Mouse (Mus musculus) Patski (cell line): Measurements from ENCODE around the gene H2-DMb1. TPM values are rescaled to one million over a fixed set of nuclear protein-coding genes. Genes with fewer than 3 reads are reported as not detected.
A peak's percentile ranks its signal among the peaks of the same experiment; 100 is the strongest.

Experiments
- ATAC-seq: fragments of 100-300 bp; one replicate; pipeline ENCODE4 v1.8.0; 2021
- CTCF ChIA-PET: fragments of 350-600 bp; sonication (Branson Sonifier 250); formaldehyde crosslinking; loops from one replicate; lab custom pipeline; 2022; ENCODE audit warnings: inconsistent platforms; lab: Charles Lee
- POLR2A ChIA-PET: fragments of 350-600 bp; sonication (Branson Sonifier 250); formaldehyde crosslinking; loops from one replicate; lab custom pipeline; 2022; ENCODE audit warnings: antibody characterized with exemption, inconsistent platforms; lab: Charles Lee
- DNase-seq: peaks from one replicate; pipeline ENCODE4 v3.0.0-alpha.2; 2011; ENCODE audit warnings: low read depth, low spot score
- H3K27me3 ChIP-seq: fragments of 371-371 bp; one replicate; pipeline ENCODE4 v1.5.1; 2021
- CTCF ChIP-seq: fragments of 100-300 bp; IDR thresholded peaks from one replicate; pipeline ENCODE4 v1.5.1; 2021
- in situ Hi-C: fragments of 300-500 bp; cut with MboI; formaldehyde crosslinking; loops from 3 replicates; pipeline ENCODE4 v1.11.1; 2018; ENCODE audit warnings: low pct_unique_long_range_greater_than_20kb, mixed read lengths
- polyA plus RNA-seq: library from polyadenylated mRNA; unstranded; gene quantifications from one replicate; pipeline ENCODE4 v1.2.3, GENCODE M21; 2021

Gene H2-DMb1
- polyA plus RNA-seq, 1 experiment from 2014 or later = 36.6 TPM

GRCm38 (mm10) chr17:34169279-34169678 is 16.4 kb downstream of the H2-DMb1 start:
- DNase-seq = no peak
- in situ Hi-C loops = loop anchor here (5.0 kb wide), 2 partner anchors 67 to 92 kb away; no protein-coding TSS in a partner anchor
- ATAC-seq = peak; percentile 38
- H3K27me3 ChIP-seq = peaks cover 5% of the 10 kb centered on the region
- ChIA-PET CTCF (interaction anchor here (0.7 to 10.4 kb wide), 13 partner anchors 10 to 180 kb away, joined by 3 to 115 read pairs (median 4); partner anchors contain the start of gene H2-Ob), POLR2A (no interaction called here)
- peak; percentile 85 for TF ChIP-seq CTCF

GRCm38 (mm10) chr17:34170487-34170876 is 17.6 kb downstream of the H2-DMb1 start:
- no peak for TF ChIP-seq CTCF
- ATAC-seq (no peak), DNase-seq (no peak)
- peaks cover 8% of the 10 kb centered on the region for H3K27me3 ChIP-seq
- in situ Hi-C loops = no loop called here
- ChIA-PET CTCF (interaction anchor here (0.7 to 10.4 kb wide), 29 partner anchors 9 to 180 kb away, joined by 3 to 115 read pairs (median 4); partner anchors contain the start of genes H2-Ob and Tap2), POLR2A (interaction anchor here (0.5 to 1.5 kb wide), 5 partner anchors 33 to 92 kb away, joined by 3 to 4 read pairs (median 3); partner anchors contain the start of gene Tap2)

GRCm38 (mm10) chr17:34170877-34171498 is 18.1 kb downstream of the H2-DMb1 start:
- peaks cover 8% of the 10 kb centered on the region for H3K27me3 ChIP-seq
- POLR2A ChIA-PET = interaction anchor here (0.7 to 1.5 kb wide), 4 partner anchors 33 to 93 kb away, joined by 3 to 4 read pairs (median 3); partner anchors contain the start of gene Tap2
- DNase-seq = no peak
- CTCF ChIA-PET = interaction anchor here (0.7 to 10.4 kb wide), 24 partner anchors 8 to 179 kb away, joined by 3 to 115 read pairs (median 4); partner anchors contain the start of genes H2-Ob and Tap2
- in situ Hi-C loops = no loop called here
- ATAC-seq = no peak
- TF ChIP-seq CTCF = peak; percentile 91

GRCm38 (mm10) chr17:34172528-34172927 is 19.7 kb downstream of the H2-DMb1 start:
- DNase-seq (no peak), ATAC-seq (no peak)
- peak; percentile 60 for TF ChIP-seq CTCF
- H3K27me3 ChIP-seq = peaks cover 8% of the 10 kb centered on the region
- in situ Hi-C loops = no loop called here
- ChIA-PET POLR2A (no interaction called here), CTCF (interaction anchor here (1.0 to 10.4 kb wide), 5 partner anchors 10 to 177 kb away, joined by 3 to 115 read pairs (median 3); partner anchors contain the start of gene H2-Ob)

DNA sequence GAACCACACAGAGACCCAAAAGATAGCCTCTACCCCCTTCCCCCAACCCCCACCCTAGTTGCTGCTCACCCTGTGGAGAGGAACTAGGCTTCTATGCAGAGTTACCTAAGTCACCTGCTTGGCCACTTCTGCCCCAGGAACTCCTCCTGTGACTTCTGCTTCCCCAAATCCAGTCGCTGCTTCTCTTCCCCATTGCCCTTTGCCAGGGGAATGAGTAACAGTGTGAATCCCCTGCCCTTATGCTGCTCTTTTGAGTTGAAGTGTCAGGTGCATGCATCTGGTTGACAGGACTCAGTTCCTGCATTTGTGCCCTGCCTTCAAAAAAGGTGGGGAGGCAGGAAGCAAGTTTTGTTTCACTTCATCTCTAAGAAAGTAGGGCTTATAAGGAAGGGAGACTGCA is 21.2 kb downstream of the H2-DMb1 start:
- DNase-seq = no peak
- CTCF ChIA-PET = interaction anchor here (10.4 kb wide), 1 partner anchor 38 kb away, joined by 115 read pairs; no protein-coding TSS in a partner anchor
- in situ Hi-C loops = no loop called here
- POLR2A ChIA-PET = no interaction called here
- TF ChIP-seq CTCF = no peak
- ATAC-seq = no peak
- peaks cover 8% of the 10 kb centered on the region for H3K27me3 ChIP-seq

DNA sequence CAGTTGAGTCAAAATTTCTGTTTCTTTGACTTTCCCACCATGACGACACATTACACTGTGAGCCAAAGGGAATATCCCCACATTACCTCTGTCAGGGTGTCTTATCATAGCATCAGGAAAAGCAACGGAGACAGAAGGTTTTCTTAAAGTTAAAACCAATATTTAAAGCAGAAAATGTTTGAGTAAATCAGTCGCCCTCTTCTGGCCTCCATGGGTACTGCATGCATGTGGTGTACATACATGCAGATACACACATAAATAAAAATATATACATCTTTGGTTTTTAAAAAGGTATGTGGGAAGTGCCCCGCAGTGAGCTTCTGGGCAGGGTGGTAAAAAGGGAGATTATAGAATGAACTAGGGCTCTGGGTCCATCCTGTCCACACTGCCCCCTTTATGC is 24.3 kb downstream of the H2-DMb1 start:
- TF ChIP-seq CTCF = no peak
- in situ Hi-C loops = loop anchor here (5.0 kb wide), 1 partner anchor 70 kb away; no protein-coding TSS in a partner anchor
- CTCF ChIA-PET = no interaction called here
- POLR2A ChIA-PET = no interaction called here
- no peak for DNase-seq
- ATAC-seq = no peak
- peaks cover 14% of the 10 kb centered on the region for H3K27me3 ChIP-seq

GRCm38 (mm10) chr17:34179019-34179418 is 26.1 kb downstream of the H2-DMb1 start:
- ATAC-seq = no peak

GRCm38 (mm10) chr17:34179913-34180859 is 27.3 kb downstream of the H2-DMb1 start:
- CTCF ChIA-PET = interaction anchor here (1.9 kb wide), 1 partner anchor 10 kb away, joined by 5 read pairs; no protein-coding TSS in a partner anchor
- TF ChIP-seq CTCF = no peak
- POLR2A ChIA-PET = no interaction called here
- no peak for DNase-seq
- in situ Hi-C loops = loop anchor here (5.0 kb wide), 1 partner anchor 67 kb away; no protein-coding TSS in a partner anchor
- ATAC-seq = no peak
- H3K27me3 ChIP-seq = peaks cover 6% of the 10 kb centered on the region

More at GRCm38 (mm10) chr17:34179019-34179418, 26.1 kb downstream of the H2-DMb1 start:
- TF ChIP-seq CTCF = no peak
- POLR2A ChIA-PET = no interaction called here
- CTCF ChIA-PET = interaction anchor here (1.9 kb wide), 1 partner anchor 9 kb away, joined by 5 read pairs; no protein-coding TSS in a partner anchor
- in situ Hi-C loops = loop anchor here (5.0 kb wide), 1 partner anchor 68 kb away; no protein-coding TSS in a partner anchor
- DNase-seq = no peak
- H3K27me3 ChIP-seq = peaks cover 9% of the 10 kb centered on the region

GRCm38 (mm10) chr17:34183564-34184219 is 30.8 kb downstream of the H2-DMb1 start:
- in situ Hi-C loops = no loop called here
- ChIA-PET POLR2A (no interaction called here), CTCF (interaction anchor here (1.1 to 1.2 kb wide), 2 partner anchors 48 to 51 kb away, joined by 3 read pairs; no protein-coding TSS in a partner anchor)
- H3K27me3 ChIP-seq = peaks cover 10% of the 10 kb centered on the region
- DNase-seq = no peak
- no peak for TF ChIP-seq CTCF
- ATAC-seq = no peak
